Mouse (Mus musculus) limb, embryonic 14.5 days (tissue): ENCODE results near the gene Foxn3. TPM values are rescaled to one million over a fixed set of nuclear protein-coding genes. Genes with fewer than 3 reads are reported as not detected.

Experiments
- ATAC-seq: fragments of 200-750 bp; cut with Nextera tagmentation; 2 replicates; pipeline ENCODE4 v1.8.0; 2017; ENCODE audit warnings: low read depth, moderate number of reproducible peaks, moderate TSS enrichment; ENCODE audit not compliant: low FRiP score
- DNase-seq: peaks from one replicate; pipeline ENCODE4 v3.0.0-alpha.2; 2015; ENCODE audit warnings: low spot score
- H3K27ac ChIP-seq: fragments of 300-500 bp; sonication (generic); replicated peaks from 2 replicates; pipeline ENCODE4 v1.5.1; 2014; ENCODE audit warnings: low read depth, mild to moderate bottlenecking, low read length, moderate library complexity, mixed read lengths
- H3K27me3 ChIP-seq: fragments of 300-500 bp; sonication (generic); 2 replicates; pipeline ENCODE4 v1.6.1; 2014; ENCODE audit warnings: low read length, mixed read lengths; ENCODE audit not compliant: control insufficient read depth, insufficient read depth
- H3K36me3 ChIP-seq: fragments of 300-500 bp; sonication (generic); 2 replicates; pipeline ENCODE4 v1.6.1; 2014; ENCODE audit warnings: mild to moderate bottlenecking, low read length, moderate library complexity, mixed read lengths; ENCODE audit not compliant: control insufficient read depth, insufficient read depth
- H3K4me1 ChIP-seq: fragments of 300-500 bp; sonication (generic); 2 replicates; pipeline ENCODE4 v1.6.1; 2014; ENCODE audit warnings: antibody characterized with exemption, low read length, mixed read lengths; ENCODE audit not compliant: control insufficient read depth, insufficient read depth
- H3K4me2 ChIP-seq: fragments of 300-500 bp; sonication (generic); replicated peaks from 2 replicates; pipeline ENCODE4 v1.6.1; 2014; ENCODE audit warnings: low read depth, mild to moderate bottlenecking, low read length, moderate library complexity; ENCODE audit not compliant: severe bottlenecking
- H3K4me3 ChIP-seq: fragments of 300-500 bp; sonication (generic); replicated peaks from 2 replicates; pipeline ENCODE4 v1.5.1; 2014; ENCODE audit warnings: low read length
- H3K9ac ChIP-seq: fragments of 300-500 bp; sonication (generic); 2 replicates; pipeline ENCODE4 v1.6.1; 2014; ENCODE audit warnings: mild to moderate bottlenecking, low read depth, low read length, moderate library complexity; ENCODE audit not compliant: severe bottlenecking
- H3K9me3 ChIP-seq: fragments of 300-500 bp; sonication (generic); 2 replicates; pipeline ENCODE4 v1.6.1; 2016; ENCODE audit warnings: low read length; ENCODE audit not compliant: control insufficient read depth
- POLR2A ChIP-seq: fragments of 200-500 bp; IDR thresholded peaks from 2 replicates; pipeline ENCODE4 v1.8.0; 2012; ENCODE audit warnings: inconsistent platforms, mild to moderate bottlenecking, moderate library complexity, borderline replicate concordance; ENCODE audit not compliant: insufficient read depth, insufficient read length; ENCODE audit errors: extremely low read depth
- WGBS: fragments of 180-500 bp; shearing (Covaris S2); extraction: QIAGEN DNeasy Blood & Tissue Kit; methylation state at CpG from one replicate; pipeline ENCODE4 v1.1.7; 2014; 5-methylcytosine and 5-hydroxymethylcytosine counted together
- polyA plus RNA-seq, 2 experiments: library from polyadenylated mRNA; depleted of rRNA in 1 of 2; stranded (reverse) in 1 of 2; unstranded in 1 of 2; fragments of >200 nt; fragmentation: Nextera tagmentation in 1 of 2; extraction: Ambion mirVana in 1 of 2; gene quantifications; 2 replicates each; pipeline versions ENCODE4 v1.2.1 to v1.2.3; 2012 to 2014

Gene Foxn3
- polyA plus RNA-seq, 2 experiments = 27.6 to 118 TPM

GRCm38 (mm10) chr12:99358698-99359097 is 204.7 kb downstream of the Foxn3 start:
- H3K36me3 ChIP-seq = no peaks in the 10 kb centered on the region
- no peak for TF ChIP-seq POLR2A
- H3K4me2 ChIP-seq = no peak overlapping the region
- DNase-seq (no peak), ATAC-seq (no peak)
- 64% methylated on average over 5 of the region's 5 CpGs for WGBS
- no peak overlapping the region for H3K27ac ChIP-seq
- peaks cover 7% of the 10 kb centered on the region; the same call in 1 of the 2 replicates for H3K4me1 ChIP-seq
- H3K9me3 ChIP-seq = no peaks in the 10 kb centered on the region
- no peak overlapping the region for H3K4me3 ChIP-seq
- no peak overlapping the region for H3K9ac ChIP-seq
- no peaks in the 10 kb centered on the region for H3K27me3 ChIP-seq

GRCm38 (mm10) chr12:99356660-99357059 is 206.7 kb downstream of the Foxn3 start:
- ATAC-seq = no peak
- no peak for TF ChIP-seq POLR2A
- H3K4me2 ChIP-seq = no peak overlapping the region
- no peaks in the 10 kb centered on the region for H3K27me3 ChIP-seq
- H3K4me3 ChIP-seq = no peak overlapping the region
- H3K36me3 ChIP-seq = no peaks in the 10 kb centered on the region
- WGBS = 88% methylated on average over 8 of the region's 8 CpGs
- no peak overlapping the region for H3K27ac ChIP-seq
- no peak for DNase-seq
- H3K4me1 ChIP-seq = peaks cover 18% of the 10 kb centered on the region
- no peak overlapping the region for H3K9ac ChIP-seq
- no peaks in the 10 kb centered on the region for H3K9me3 ChIP-seq

DNA sequence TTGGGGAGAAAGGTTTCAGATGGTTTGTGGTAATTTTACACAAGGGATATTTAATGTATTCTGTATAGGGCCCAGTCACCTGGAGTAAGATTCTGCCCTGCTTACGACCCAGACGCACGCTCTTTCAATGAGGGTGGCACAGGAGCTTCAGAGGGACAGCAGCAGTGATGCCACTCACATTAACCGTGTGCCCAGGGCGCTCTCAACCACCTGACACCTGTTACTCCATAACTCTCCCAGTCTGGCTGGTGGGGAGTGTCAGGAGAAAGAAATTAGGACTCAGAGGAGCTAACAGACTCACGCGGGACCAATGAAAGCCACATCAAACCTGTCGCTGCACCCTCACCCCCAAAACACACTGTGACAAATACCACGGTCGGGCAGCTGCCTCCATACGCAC is 209.7 kb downstream of the Foxn3 start:
- Histone ChIP-seq H3K4me1 (peaks cover 36% of the 10 kb centered on the region), H3K9ac (no peak overlapping the region), H3K27ac (no peak overlapping the region), H3K27me3 (no peaks in the 10 kb centered on the region), H3K4me3 (no peak overlapping the region), H3K9me3 (no peaks in the 10 kb centered on the region), H3K4me2 (no peak overlapping the region), H3K36me3 (no peaks in the 10 kb centered on the region)
- DNase-seq (no peak), ATAC-seq (no peak)
- WGBS = 78% methylated on average over 11 of the region's 11 CpGs
- no peak for TF ChIP-seq POLR2A

GRCm38 (mm10) chr12:99352583-99352982 is 210.8 kb downstream of the Foxn3 start:
- no peak for TF ChIP-seq POLR2A
- ATAC-seq = no peak
- H3K27me3 ChIP-seq = no peaks in the 10 kb centered on the region
- H3K27ac ChIP-seq = no peak overlapping the region
- whole genome bisulfite sequencing = 74% methylated on average over 6 of the region's 6 CpGs
- H3K9me3 ChIP-seq = no peaks in the 10 kb centered on the region
- no peak overlapping the region for H3K9ac ChIP-seq
- no peaks in the 10 kb centered on the region for H3K36me3 ChIP-seq
- H3K4me1 ChIP-seq = peaks cover 42% of the 10 kb centered on the region
- DNase-seq = no peak
- H3K4me2 ChIP-seq = no peak overlapping the region; the same call in 1 of the 2 replicates
- H3K4me3 ChIP-seq = no peak overlapping the region

- no peak for TF ChIP-seq POLR2A
- Histone ChIP-seq H3K9me3 (no peaks in the 10 kb centered on the region), H3K27ac (no peak overlapping the region), H3K4me3 (no peak overlapping the region), H3K9ac (no peak overlapping the region), H3K4me1 (peaks cover 39% of the 10 kb centered on the region), H3K36me3 (no peaks in the 10 kb centered on the region), H3K4me2 (peak overlapping the region; percentile 32), H3K27me3 (no peaks in the 10 kb centered on the region)
- 45% methylated on average over 7 of the region's 7 CpGs for WGBS
- ATAC-seq (no peak; the same call in 1 of the 2 replicates), DNase-seq (no peak)
These were observed 211.2 kb downstream of the Foxn3 start for GRCm38 (mm10) chr12:99352136-99352535.

DNA sequence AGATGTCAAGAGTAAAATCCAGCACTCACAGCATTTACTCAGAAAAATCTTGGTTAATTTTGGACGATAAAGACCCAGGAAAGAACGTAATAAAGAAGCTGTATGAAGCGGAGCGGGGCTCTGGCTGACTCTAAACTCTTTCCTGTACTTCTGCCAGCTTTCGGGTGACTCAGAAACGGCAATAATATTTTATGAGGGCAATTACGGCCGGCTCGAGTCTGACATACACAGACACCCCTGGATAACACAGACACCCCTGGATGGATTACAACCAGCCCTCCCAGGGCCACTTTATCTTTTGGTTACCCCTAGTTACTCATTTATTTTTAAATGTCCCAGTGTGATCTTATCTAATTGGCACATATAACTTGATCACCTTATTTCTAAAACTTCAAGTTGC is 211.7 kb downstream of the Foxn3 start:
- H3K4me3 ChIP-seq = no peak overlapping the region
- H3K4me1 ChIP-seq = peaks cover 39% of the 10 kb centered on the region
- H3K9me3 ChIP-seq = no peaks in the 10 kb centered on the region
- H3K36me3 ChIP-seq = no peaks in the 10 kb centered on the region
- no peaks in the 10 kb centered on the region for H3K27me3 ChIP-seq
- no peak overlapping the region for H3K27ac ChIP-seq
- peak; percentile 58; the same call in 1 of the 2 replicates for ATAC-seq
- 6% methylated on average over 9 of the region's 9 CpGs for WGBS
- TF ChIP-seq POLR2A = no peak
- peak; percentile 80 for DNase-seq
- peak overlapping the region; percentile 32; the same call in 1 of the 2 replicates for H3K4me2 ChIP-seq
- no peak overlapping the region for H3K9ac ChIP-seq
